Mouse (Mus musculus): ENCODE results near the gene Eif4ebp2.

- no peak for TF ChIP-seq CTCF (IDR thresholded peaks at IDR 0.05; ENCODE audit: borderline replicate concordance, extremely low read depth, insufficient read depth, insufficient read length)
- no peak for TF ChIP-seq POLR2A (IDR thresholded peaks at IDR 0.05; ENCODE audit: borderline replicate concordance, extremely low read depth, insufficient read depth, insufficient read length, poor library complexity, severe bottlenecking)
Measured at GRCm38 (mm10) chr10:61482771-61483170, 30.3 kb upstream of the Eif4ebp2 start.
